Mouse (Mus musculus) spleen, adult 2 months (tissue): Measurements from ENCODE around the gene Nsun2. TPM values are rescaled to one million over a fixed set of nuclear protein-coding genes. Genes with fewer than 3 reads are reported as not detected.
"Not testable (repeated sequence)": the region's sequence is repeated elsewhere in the genome, so short reads cannot be mapped to it uniquely, and the experiment has no call there.

Experiments
- DNase-seq, 2 experiments: peaks; one replicate each; pipeline versions ENCODE4 v3.0.0 to v3.0.0-alpha.2; 2012 to 2021; ENCODE audit warnings: low spot score in 2 of 2, low read depth in 1 of 2
- H3K27ac ChIP-seq: fragments of 200-500 bp; 2 replicates; pipeline ENCODE4 v1.5.1; 2012; ENCODE audit warnings: low read length, inconsistent platforms; ENCODE audit not compliant: insufficient read depth
- H3K27me3 ChIP-seq: fragments of 200-500 bp; 2 replicates; pipeline ENCODE4 v1.6.1; 2012; ENCODE audit warnings: mild to moderate bottlenecking, moderate library complexity, low read length, inconsistent platforms; ENCODE audit not compliant: control insufficient read depth, insufficient read depth
- H3K36me3 ChIP-seq: fragments of 200-500 bp; 2 replicates; pipeline ENCODE4 v1.6.1; 2012; ENCODE audit warnings: mild to moderate bottlenecking, low read length, inconsistent platforms; ENCODE audit not compliant: control insufficient read depth, insufficient read depth
- H3K4me1 ChIP-seq: fragments of 200-500 bp; 2 replicates; pipeline ENCODE4 v1.6.1; 2011; ENCODE audit warnings: inconsistent platforms; ENCODE audit not compliant: control insufficient read depth, insufficient read depth, insufficient read length
- H3K4me3 ChIP-seq: fragments of 200-500 bp; 2 replicates; pipeline ENCODE4 v1.5.1; 2011; ENCODE audit warnings: mild to moderate bottlenecking, inconsistent platforms; ENCODE audit not compliant: insufficient read depth, insufficient read length; ENCODE audit errors: extremely low read depth
- CTCF ChIP-seq: fragments of 200-500 bp; IDR thresholded peaks from 2 replicates; pipeline ENCODE4 v1.5.1; 2011; ENCODE audit warnings: mild to moderate bottlenecking, inconsistent platforms; ENCODE audit not compliant: insufficient read depth, insufficient read length, insufficient replicate concordance; ENCODE audit errors: extremely low read depth
- POLR2A ChIP-seq: fragments of 200-500 bp; IDR thresholded peaks from 2 replicates; pipeline ENCODE4 v1.6.1; 2011; ENCODE audit warnings: low read depth, low read length, inconsistent platforms
- WGBS: fragments of 180-500 bp; shearing (Covaris S2); methylation state at CpG from one replicate; pipeline ENCODE4 v1.1.7; 2018; 5-methylcytosine and 5-hydroxymethylcytosine counted together
- polyA plus RNA-seq: library from polyadenylated mRNA; depleted of rRNA; stranded (reverse); fragments of >200 nt; gene quantifications from 2 replicates; pipeline ENCODE4 v1.2.3, GENCODE M21; 2012

The Nsun2 gene
- polyA plus RNA-seq, 1 experiment = 43.2 TPM

- H3K27me3 ChIP-seq = no peaks in the 10 kb centered on the region
- H3K27ac ChIP-seq = no peak overlapping the region
- no peaks in the 10 kb centered on the region for H3K36me3 ChIP-seq
- no peak overlapping the region for H3K4me3 ChIP-seq
- DNase-seq = no peak
- H3K4me1 ChIP-seq = no peaks in the 10 kb centered on the region
- WGBS = 96% methylated on average over 5 of the region's 5 CpGs
- no peak for TF ChIP-seq CTCF
- no peak for TF ChIP-seq POLR2A
Measured at GRCm38 (mm10) chr13:69591338-69591737, 57.8 kb downstream of the Nsun2 start.

- WGBS = 89% methylated on average over 8 of the region's 8 CpGs
- H3K36me3 ChIP-seq = no peaks in the 10 kb centered on the region
- H3K4me3 ChIP-seq = no peak overlapping the region
- no peaks in the 10 kb centered on the region for H3K4me1 ChIP-seq
- no peaks in the 10 kb centered on the region for H3K27me3 ChIP-seq
- H3K27ac ChIP-seq = no peak overlapping the region
- DNase-seq = no peak
- TF ChIP-seq POLR2A (no peak), CTCF (no peak)
Measured at GRCm38 (mm10) chr13:69592226-69592625, 58.7 kb downstream of the Nsun2 start.

DNA sequence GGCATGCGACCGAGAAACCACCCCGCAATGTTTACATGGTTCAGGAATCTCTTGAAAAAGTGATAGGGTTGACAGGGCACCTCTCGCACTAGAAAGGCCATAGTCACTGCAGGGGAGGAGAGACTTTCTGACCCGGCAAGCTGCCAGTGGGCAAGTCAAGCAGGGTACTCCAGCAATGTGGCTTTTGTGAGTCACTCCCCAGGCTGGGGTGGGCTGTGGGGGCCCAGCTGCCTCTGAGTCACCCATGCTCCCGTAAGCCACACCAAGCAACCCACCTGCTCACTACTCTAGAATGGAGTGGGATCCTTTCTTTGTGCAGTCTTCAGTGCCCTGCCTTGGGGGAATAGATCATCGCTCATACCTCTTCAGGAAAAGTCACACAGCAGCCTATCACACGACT is 59.9 kb downstream of the Nsun2 start:
- H3K4me1 ChIP-seq = no peaks in the 10 kb centered on the region
- no peak overlapping the region for H3K4me3 ChIP-seq
- H3K36me3 ChIP-seq = no peaks in the 10 kb centered on the region
- no peak overlapping the region for H3K27ac ChIP-seq
- H3K27me3 ChIP-seq = no peaks in the 10 kb centered on the region
- TF ChIP-seq CTCF = no peak
- no peak for TF ChIP-seq POLR2A
- 89% methylated on average over 8 of the region's 8 CpGs for WGBS
- no peak for DNase-seq

DNA sequence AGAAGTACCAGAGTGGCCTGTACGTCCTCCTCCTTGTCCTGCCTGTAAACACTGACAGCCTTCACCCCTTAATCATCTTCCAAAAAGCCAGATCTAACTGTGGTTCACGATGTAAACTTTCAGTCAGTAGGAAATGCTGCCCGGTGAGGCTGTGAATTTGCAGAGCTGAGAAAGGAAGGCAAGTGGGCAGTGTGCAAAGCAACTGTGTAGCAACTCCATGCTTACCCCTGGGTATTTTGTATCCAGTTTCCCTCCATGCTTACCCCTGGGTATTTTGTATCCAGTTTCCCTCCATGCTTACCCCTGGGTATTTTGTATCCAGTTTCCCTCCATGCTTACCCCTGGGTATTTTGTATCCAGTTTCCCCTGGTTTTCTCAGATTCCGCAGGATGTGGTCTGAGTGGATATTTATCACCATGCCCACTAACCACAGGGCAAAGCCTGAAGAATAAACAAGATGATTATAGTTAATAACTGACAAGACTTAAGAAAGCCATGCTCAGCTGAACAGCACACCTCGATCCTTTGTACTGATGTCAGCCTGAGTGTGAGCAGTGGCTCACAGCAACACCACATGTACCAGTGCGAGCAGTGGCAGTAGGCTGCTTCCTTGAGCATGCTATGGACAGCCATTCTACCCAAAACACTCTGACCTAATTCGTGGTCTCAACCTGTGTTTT is 61.2 kb downstream of the Nsun2 start:
- Histone ChIP-seq H3K27ac (no peak overlapping the region), H3K4me1 (no peaks in the 10 kb centered on the region), H3K4me3 (no peak overlapping the region), H3K27me3 (no peaks in the 10 kb centered on the region), H3K36me3 (no peaks in the 10 kb centered on the region)
- WGBS = 76% methylated on average over 7 of the region's 7 CpGs
- no peak for DNase-seq
- TF ChIP-seq CTCF (no peak), POLR2A (no peak)

DNA sequence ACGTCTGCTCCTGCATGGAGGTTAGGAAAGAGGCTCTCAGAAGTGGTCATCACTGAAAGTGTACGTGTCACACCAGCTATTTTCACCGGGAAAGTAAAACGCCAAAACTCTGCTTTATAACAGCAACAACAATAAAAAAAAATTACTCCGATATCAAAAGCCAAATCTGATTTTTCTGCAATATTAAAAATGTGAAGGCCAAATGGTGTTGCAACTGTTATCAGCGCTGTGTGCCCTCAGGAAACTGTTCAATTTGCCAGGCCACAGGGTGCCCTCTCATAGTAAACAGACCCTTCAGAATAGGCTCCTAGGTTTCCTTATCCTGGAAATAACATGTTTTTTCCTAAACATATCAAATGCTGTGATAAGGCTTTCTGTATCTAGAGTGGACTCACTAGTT is 62.4 kb downstream of the Nsun2 start:
- DNase-seq = no peak
- WGBS = 90% methylated on average over 6 of the region's 6 CpGs
- H3K36me3 ChIP-seq = no peaks in the 10 kb centered on the region
- TF ChIP-seq CTCF (no peak), POLR2A (no peak)
- no peak overlapping the region for H3K27ac ChIP-seq
- H3K4me1 ChIP-seq = no peaks in the 10 kb centered on the region
- no peak overlapping the region for H3K4me3 ChIP-seq
- no peaks in the 10 kb centered on the region for H3K27me3 ChIP-seq

- 94% methylated on average over 2 of the region's 2 CpGs for WGBS
- H3K36me3 ChIP-seq = no peaks in the 10 kb centered on the region
- H3K4me1 ChIP-seq = no peaks in the 10 kb centered on the region
- TF ChIP-seq CTCF (no peak), POLR2A (no peak)
- no peak overlapping the region for H3K4me3 ChIP-seq
- H3K27ac ChIP-seq = no peak overlapping the region
- DNase-seq = no peak
- no peaks in the 10 kb centered on the region for H3K27me3 ChIP-seq
Measured at GRCm38 (mm10) chr13:69596515-69596914, 63.0 kb downstream of the Nsun2 start.

- H3K4me3 ChIP-seq = no peak overlapping the region
- WGBS = 93% methylated on average over 10 of the region's 10 CpGs
- no peak for DNase-seq
- TF ChIP-seq POLR2A = no peak
- no peak for TF ChIP-seq CTCF
- no peaks in the 10 kb centered on the region for H3K4me1 ChIP-seq
- H3K27me3 ChIP-seq = no peaks in the 10 kb centered on the region
- no peaks in the 10 kb centered on the region for H3K36me3 ChIP-seq
- H3K27ac ChIP-seq = no peak overlapping the region
Measured at GRCm38 (mm10) chr13:69598867-69599266, 65.3 kb downstream of the Nsun2 start.

DNA sequence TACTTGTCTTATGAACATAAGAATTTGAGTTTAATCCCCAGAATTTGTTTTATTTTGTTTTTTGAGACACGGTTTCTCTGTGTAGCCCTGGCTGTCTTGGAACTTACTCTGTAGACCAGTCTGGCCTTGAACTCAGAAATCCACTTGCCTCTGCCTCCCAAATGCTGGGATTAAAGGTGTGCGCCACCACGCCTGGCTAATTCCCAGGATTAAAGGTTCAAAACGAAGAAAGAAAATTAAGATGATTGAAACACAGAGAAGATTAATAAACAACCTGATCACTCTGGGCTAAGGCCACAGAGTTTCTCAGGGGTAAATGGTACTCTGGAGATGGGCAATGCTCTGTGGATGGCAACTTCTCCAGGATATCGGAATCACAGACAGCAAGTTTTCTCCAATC is 67.3 kb downstream of the Nsun2 start:
- H3K27me3 ChIP-seq, H3K4me3 ChIP-seq, H3K36me3 ChIP-seq, DNase-seq, H3K27ac ChIP-seq, H3K4me1 ChIP-seq: not testable (repeated sequence)
- WGBS = 95% methylated on average over 5 of the region's 5 CpGs
